Mouse (Mus musculus): ENCODE data around the gene Wnt7a. TPM values are rescaled to one million over a fixed set of nuclear protein-coding genes. Genes with fewer than 3 reads are reported as not detected.

Wnt7a gene
- 0.05 and 0.19 TPM in 2 replicates for polyA plus RNA-seq (2015; fragmentation: Nextera tagmentation; extraction: Ambion mirVana)

- Histone ChIP-seq H3K27me3 (peaks cover 96% of the 10 kb centered on the region), H3K9ac (no peak within 1 kb of the TSS), H3K4me2 (peak within 1 kb of the TSS; percentile 93), H3K36me3 (no peaks in the 10 kb centered on the region), H3K9me3 (replicated peaks) (no peaks in the 10 kb centered on the region), H3K4me1 (peaks cover 23% of the 10 kb centered on the region), H3K27ac (no peak within 1 kb of the TSS), H3K4me3 (replicated peaks) (peak within 1 kb of the TSS; percentile 51)
- ATAC-seq (replicated peaks; ENCODE audit: low FRiP score), result no peak
- WGBS, result under 1% methylated on average over 51 of the region's 51 CpGs
Measured at GRCm38 (mm10) chr6:91410961-91411368, at the start of gene Wnt7a. Gene Wnt7a (minus strand): TSS chr6:91411363.

GRCm38 (mm10) chr6:91459471-91459870, 48.3 kb upstream of the Wnt7a start:
- no peaks in the 10 kb centered on the region for H3K27me3 ChIP-seq
- 93% methylated on average over 1 of the region's 1 CpGs for WGBS
- no peak for ATAC-seq (replicated peaks; ENCODE audit: low FRiP score)
- H3K9ac ChIP-seq, result no peak overlapping the region
- no peak overlapping the region for H3K4me3 ChIP-seq (replicated peaks)
- no peaks in the 10 kb centered on the region for H3K9me3 ChIP-seq (replicated peaks)
- no peaks in the 10 kb centered on the region for H3K4me1 ChIP-seq
- no peak overlapping the region for H3K27ac ChIP-seq
- peaks cover 21% of the 10 kb centered on the region for H3K36me3 ChIP-seq
- no peak overlapping the region for H3K4me2 ChIP-seq

GRCm38 (mm10) chr6:91454546-91454945, 43.4 kb upstream of the Wnt7a start:
- Histone ChIP-seq H3K4me3 (replicated peaks) (no peak overlapping the region), H3K27me3 (no peaks in the 10 kb centered on the region), H3K27ac (no peak overlapping the region), H3K9me3 (replicated peaks) (no peaks in the 10 kb centered on the region), H3K4me2 (no peak overlapping the region), H3K9ac (no peak overlapping the region), H3K36me3 (no peaks in the 10 kb centered on the region), H3K4me1 (no peaks in the 10 kb centered on the region)
- no peak; the same call in 1 of the 2 replicates for ATAC-seq (replicated peaks; ENCODE audit: low FRiP score)
- 42% methylated on average over 5 of the region's 5 CpGs for WGBS

GRCm38 (mm10) chr6:91452056-91452455, 40.9 kb upstream of the Wnt7a start:
- peaks cover 10% of the 10 kb centered on the region; the same call in 1 of the 2 replicates for H3K27me3 ChIP-seq
- no peaks in the 10 kb centered on the region for H3K4me1 ChIP-seq
- no peak overlapping the region for H3K9ac ChIP-seq
- H3K36me3 ChIP-seq, result no peaks in the 10 kb centered on the region
- 70% methylated on average over 1 of the region's 1 CpGs for WGBS
- no peak overlapping the region for H3K27ac ChIP-seq
- H3K9me3 ChIP-seq (replicated peaks), result no peaks in the 10 kb centered on the region
- no peak overlapping the region for H3K4me2 ChIP-seq
- H3K4me3 ChIP-seq (replicated peaks), result no peak overlapping the region
- no peak for ATAC-seq (replicated peaks; ENCODE audit: low FRiP score)

- Histone ChIP-seq H3K27ac (no peak overlapping the region), H3K9ac (no peak overlapping the region), H3K27me3 (peaks cover 10% of the 10 kb centered on the region; the same call in 1 of the 2 replicates), H3K4me1 (no peaks in the 10 kb centered on the region), H3K36me3 (no peaks in the 10 kb centered on the region), H3K4me2 (no peak overlapping the region), H3K4me3 (replicated peaks) (no peak overlapping the region), H3K9me3 (replicated peaks) (no peaks in the 10 kb centered on the region)
- no peak for ATAC-seq (replicated peaks; ENCODE audit: low FRiP score)
- WGBS, result 60% methylated on average over 3 of the region's 3 CpGs
Measured at GRCm38 (mm10) chr6:91449472-91450225, 38.5 kb upstream of the Wnt7a start.

GRCm38 (mm10) chr6:91445316-91445715, 34.2 kb upstream of the Wnt7a start:
- Histone ChIP-seq H3K9ac (no peak overlapping the region), H3K27ac (no peak overlapping the region), H3K27me3 (peaks cover 10% of the 10 kb centered on the region; the same call in 1 of the 2 replicates), H3K4me1 (peaks cover 9% of the 10 kb centered on the region), H3K4me3 (replicated peaks) (no peak overlapping the region), H3K9me3 (replicated peaks) (no peaks in the 10 kb centered on the region), H3K4me2 (no peak overlapping the region), H3K36me3 (no peaks in the 10 kb centered on the region)
- no peak for ATAC-seq (replicated peaks; ENCODE audit: low FRiP score)
- 70% methylated on average over 3 of the region's 3 CpGs for WGBS

GRCm38 (mm10) chr6:91441145-91441662, 30.0 kb upstream of the Wnt7a start:
- H3K4me1 ChIP-seq, result peaks cover 11% of the 10 kb centered on the region
- H3K9ac ChIP-seq, result peak overlapping the region; percentile 69
- peak overlapping the region; percentile 64 for H3K27ac ChIP-seq
- H3K4me2 ChIP-seq, result peak overlapping the region; percentile 93
- peaks cover 25% of the 10 kb centered on the region for H3K27me3 ChIP-seq
- peak; percentile 65 for ATAC-seq (replicated peaks; ENCODE audit: low FRiP score)
- WGBS, result 3% methylated on average over 19 of the region's 19 CpGs
- H3K4me3 ChIP-seq (replicated peaks), result peak overlapping the region; percentile 71
- no peaks in the 10 kb centered on the region for H3K9me3 ChIP-seq (replicated peaks)
- no peaks in the 10 kb centered on the region for H3K36me3 ChIP-seq

GRCm38 (mm10) chr6:91440474-91441144, 29.4 kb upstream of the Wnt7a start:
- Histone ChIP-seq H3K9me3 (replicated peaks) (no peaks in the 10 kb centered on the region), H3K4me2 (peak overlapping the region; percentile 93), H3K27me3 (peaks cover 31% of the 10 kb centered on the region), H3K4me3 (replicated peaks) (peak overlapping the region; percentile 71), H3K9ac (peak overlapping the region; percentile 69), H3K27ac (peak overlapping the region; percentile 64), H3K4me1 (peaks cover 11% of the 10 kb centered on the region), H3K36me3 (no peaks in the 10 kb centered on the region)
- WGBS, result 2% methylated on average over 30 of the region's 30 CpGs
- peak; percentile 95 for ATAC-seq (replicated peaks; ENCODE audit: low FRiP score)

GRCm38 (mm10) chr6:91424151-91424550, 13.0 kb upstream of the Wnt7a start:
- Histone ChIP-seq H3K27ac (no peak overlapping the region), H3K4me1 (no peaks in the 10 kb centered on the region)
- WGBS, result 48% methylated on average over 4 of the region's 4 CpGs

GRCm38 (mm10) chr6:91421629-91422028, 10.5 kb upstream of the Wnt7a start:
- Histone ChIP-seq H3K27ac (no peak overlapping the region), H3K9me3 (replicated peaks) (no peaks in the 10 kb centered on the region), H3K9ac (no peak overlapping the region), H3K36me3 (no peaks in the 10 kb centered on the region), H3K4me2 (no peak overlapping the region), H3K4me3 (replicated peaks) (no peak overlapping the region), H3K27me3 (peaks cover 38% of the 10 kb centered on the region), H3K4me1 (no peaks in the 10 kb centered on the region)
- no peak for ATAC-seq (replicated peaks; ENCODE audit: low FRiP score)
- 70% methylated on average over 4 of the region's 4 CpGs for WGBS

More at GRCm38 (mm10) chr6:91424151-91424550, 13.0 kb upstream of the Wnt7a start:
- peaks cover 17% of the 10 kb centered on the region for H3K27me3 ChIP-seq
- no peaks in the 10 kb centered on the region for H3K9me3 ChIP-seq (replicated peaks)
- no peak overlapping the region for H3K4me3 ChIP-seq (replicated peaks)
- H3K36me3 ChIP-seq, result no peaks in the 10 kb centered on the region
- no peak overlapping the region for H3K4me2 ChIP-seq
- no peak overlapping the region for H3K9ac ChIP-seq
- no peak for ATAC-seq (replicated peaks; ENCODE audit: low FRiP score)

GRCm38 (mm10) chr6:91417291-91417845, 6.2 kb upstream of the Wnt7a start:
- no peak overlapping the region for H3K9ac ChIP-seq
- H3K36me3 ChIP-seq, result no peaks in the 10 kb centered on the region
- no peak overlapping the region for H3K4me2 ChIP-seq
- 78% methylated on average over 5 of the region's 5 CpGs for WGBS
- no peak overlapping the region for H3K4me3 ChIP-seq (replicated peaks)
- ATAC-seq (replicated peaks; ENCODE audit: low FRiP score), result no peak
- no peaks in the 10 kb centered on the region for H3K9me3 ChIP-seq (replicated peaks)
- H3K27ac ChIP-seq, result no peak overlapping the region
- H3K27me3 ChIP-seq, result peaks cover 78% of the 10 kb centered on the region
- no peaks in the 10 kb centered on the region for H3K4me1 ChIP-seq

- 83% methylated on average over 4 of the region's 4 CpGs for WGBS
Measured at GRCm38 (mm10) chr6:91416146-91416545, 5.0 kb upstream of the Wnt7a start.

More at GRCm38 (mm10) chr6:91416146-91416545, 5.0 kb upstream of the Wnt7a start:
- peaks cover 7% of the 10 kb centered on the region for H3K4me1 ChIP-seq
- no peaks in the 10 kb centered on the region for H3K9me3 ChIP-seq (replicated peaks)
- ATAC-seq (replicated peaks; ENCODE audit: low FRiP score), result no peak
- H3K27ac ChIP-seq, result no peak overlapping the region
- no peak overlapping the region for H3K4me2 ChIP-seq
- H3K27me3 ChIP-seq, result peaks cover 80% of the 10 kb centered on the region
- no peak overlapping the region for H3K9ac ChIP-seq
- H3K36me3 ChIP-seq, result no peaks in the 10 kb centered on the region
- H3K4me3 ChIP-seq (replicated peaks), result no peak overlapping the region

Measured in kidney, embryonic 15.5 days (tissue).